Mouse (Mus musculus) G1E (cell line): ENCODE results near the gene Blm.

Source experiments
- CTCF ChIP-seq: IDR thresholded peaks from 2 replicates; pipeline ENCODE4 v1.5.1; 2012; ENCODE audit warnings: low read depth, low read length, inconsistent platforms, mixed read lengths
- GATA1 ChIP-seq: IDR thresholded peaks from 2 replicates; pipeline ENCODE4 v1.6.1; 2012; ENCODE audit warnings: borderline replicate concordance, low read length, inconsistent platforms, mixed read lengths
- POLR2AphosphoS5 ChIP-seq: IDR thresholded peaks from 2 replicates; pipeline ENCODE4 v1.6.1; 2012; ENCODE audit warnings: low read depth, low read length, inconsistent platforms; ENCODE audit not compliant: insufficient replicate concordance
- TAL1 ChIP-seq: conservative IDR thresholded peaks from 2 replicates; pipeline ENCODE4 v1.6.1; 2012; ENCODE audit warnings: low read depth, low read length, inconsistent platforms, mixed read lengths

DNA sequence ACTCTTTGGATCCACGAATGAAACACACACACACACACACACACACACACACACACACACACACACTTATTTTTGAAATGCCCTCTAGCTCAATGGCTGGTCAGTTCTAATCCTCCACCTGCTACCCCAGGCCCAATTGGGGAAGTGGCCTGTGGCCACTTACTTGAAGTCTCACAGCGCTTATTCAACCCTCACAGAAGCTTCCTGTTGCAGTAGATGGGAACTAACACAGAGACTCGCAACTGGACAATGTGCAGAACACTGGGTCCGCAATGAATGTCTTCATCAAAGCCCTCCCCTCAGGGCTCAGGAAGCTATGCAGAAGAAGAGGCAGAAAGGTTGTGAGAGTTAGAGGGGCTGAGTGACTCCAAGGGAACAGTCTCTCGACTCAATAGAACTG lies 107.2 kb downstream of the Blm start:
- TF ChIP-seq TAL1 (no peak), CTCF (no peak), GATA1 (no peak), POLR2AphosphoS5 (no peak)
